Mouse (Mus musculus): ENCODE results near the gene Etv2. TPM values are rescaled to one million over a fixed set of nuclear protein-coding genes. Genes with fewer than 3 reads are reported as not detected.
A peak's percentile ranks its signal among the peaks of the same experiment; 100 is the strongest.

Gene Etv2
- total RNA-seq (2017), result not detected in 2 replicates

GRCm38 (mm10) chr7:30635752-30636151 lies at the start of gene Etv2:
TSS of gene Etv2 (minus strand) at chr7:30635852.
- ATAC-seq (replicated peaks; ENCODE audit: low read depth, poor library complexity, severe bottlenecking), result no peak

- no peak for ATAC-seq (replicated peaks; ENCODE audit: low read depth, poor library complexity, severe bottlenecking)
These were observed 47.8 kb upstream of the Etv2 start for GRCm38 (mm10) chr7:30683425-30683824.

GRCm38 (mm10) chr7:30681897-30682296 lies 46.2 kb upstream of the Etv2 start:
- ATAC-seq (replicated peaks; ENCODE audit: low read depth, poor library complexity, severe bottlenecking), result no peak

- ATAC-seq (replicated peaks; ENCODE audit: low read depth, poor library complexity, severe bottlenecking), result no peak
These were observed 42.8 kb upstream of the Etv2 start for GRCm38 (mm10) chr7:30678263-30678975.

- ATAC-seq (replicated peaks; ENCODE audit: low read depth, poor library complexity, severe bottlenecking), result no peak
These were observed 35.8 kb upstream of the Etv2 start, which contains the start of gene Pmis2 for GRCm38 (mm10) chr7:30671480-30671879. TSS of gene Pmis2 (minus strand) at chr7:30671605.

- ATAC-seq (replicated peaks; ENCODE audit: low read depth, poor library complexity, severe bottlenecking), result peak; percentile 43; the same call in 1 of the 2 replicates
These were observed 33.6 kb upstream of the Etv2 start for GRCm38 (mm10) chr7:30669229-30669628.

- ATAC-seq (replicated peaks; ENCODE audit: low read depth, poor library complexity, severe bottlenecking), result peak; percentile 22; the same call in 1 of the 2 replicates
These were observed 29.7 kb upstream of the Etv2 start for GRCm38 (mm10) chr7:30665321-30665720.

- ATAC-seq (replicated peaks; ENCODE audit: low read depth, poor library complexity, severe bottlenecking), result peak; percentile 98
These were observed 29.0 kb upstream of the Etv2 start, which contains the start of gene Haus5 for GRCm38 (mm10) chr7:30664529-30665200. TSS of gene Haus5 (minus strand) at chr7:30664994.

- peak; percentile 100 for ATAC-seq (replicated peaks; ENCODE audit: low read depth, poor library complexity, severe bottlenecking)
These were observed 14.2 kb upstream of the Etv2 start, which contains the start of gene Rbm42 for GRCm38 (mm10) chr7:30649591-30650540. TSS of gene Rbm42 (minus strand) at chr7:30650317.

GRCm38 (mm10) chr7:30639083-30639482 lies 3.4 kb upstream of the Etv2 start:
- ATAC-seq (replicated peaks; ENCODE audit: low read depth, poor library complexity, severe bottlenecking), result no peak

- 0 out of 2 replicates have a peak, but pooled peaks have one; percentile 15 for ATAC-seq (replicated peaks; ENCODE audit: low read depth, poor library complexity, severe bottlenecking)
These were observed 743 bp upstream of the Etv2 start for GRCm38 (mm10) chr7:30636395-30636794.

- peak; percentile 73 for ATAC-seq (replicated peaks; ENCODE audit: low read depth, poor library complexity, severe bottlenecking)
These were observed 1.0 kb downstream of the Etv2 start for GRCm38 (mm10) chr7:30634621-30635020.

- peak; percentile 19; the same call in 1 of the 2 replicates for ATAC-seq (replicated peaks; ENCODE audit: low read depth, poor library complexity, severe bottlenecking)
These were observed 1.8 kb downstream of the Etv2 start for GRCm38 (mm10) chr7:30633762-30634412.

- ATAC-seq (replicated peaks; ENCODE audit: low read depth, poor library complexity, severe bottlenecking), result no peak
These were observed 6.6 kb downstream of the Etv2 start for GRCm38 (mm10) chr7:30629013-30629412.

GRCm38 (mm10) chr7:30626647-30627046 lies 9.0 kb downstream of the Etv2 start:
- no peak for ATAC-seq (replicated peaks; ENCODE audit: low read depth, poor library complexity, severe bottlenecking)

- peak; percentile 97 for ATAC-seq (replicated peaks; ENCODE audit: low read depth, poor library complexity, severe bottlenecking)
These were observed 9.9 kb downstream of the Etv2 start, which contains the start of gene Cox6b1 for GRCm38 (mm10) chr7:30625530-30626384. TSS of gene Cox6b1 (minus strand) at chr7:30626151.

GRCm38 (mm10) chr7:30619202-30619601 lies 16.4 kb downstream of the Etv2 start:
- ATAC-seq (replicated peaks; ENCODE audit: low read depth, poor library complexity, severe bottlenecking), result 0 out of 2 replicates have a peak, but pooled peaks have one; percentile 45

- no peak for ATAC-seq (replicated peaks; ENCODE audit: low read depth, poor library complexity, severe bottlenecking)
These were observed 17.0 kb downstream of the Etv2 start for GRCm38 (mm10) chr7:30618658-30619057.
